Mouse (Mus musculus): ENCODE results near the gene Meox2.
"Not testable (repeated sequence)": the region's sequence is repeated elsewhere in the genome, so short reads cannot be mapped to it uniquely, and the experiment has no call there.

Meox2 gene

GRCm38 (mm10) chr12:37108390-37108738 is at the start of gene Meox2:
Gene Meox2 (plus strand): TSS chr12:37108540.
- no peak for DNase-seq (ENCODE audit: low spot score in 2 of 2)

DNA sequence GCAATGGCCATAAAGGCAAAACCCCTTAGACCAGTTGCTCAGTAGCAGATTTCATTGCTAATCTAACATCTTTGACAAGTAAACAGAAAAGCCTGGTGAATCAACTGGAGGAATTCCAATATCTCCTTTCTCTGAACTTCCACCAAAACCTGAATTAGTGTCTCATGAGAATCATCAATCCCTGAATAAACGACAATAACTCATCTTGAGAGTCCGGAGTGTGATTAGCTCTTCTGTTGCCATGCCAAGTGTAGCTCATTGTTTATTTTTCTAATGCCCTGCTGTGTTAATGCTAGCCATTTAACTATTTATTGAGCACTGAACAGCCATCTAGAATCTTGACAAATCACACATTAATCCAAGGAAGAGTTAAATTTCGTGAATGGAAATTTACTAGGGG is 35.7 kb upstream of the Meox2 start:
- DNase-seq (ENCODE audit: low spot score in 2 of 2), result no peak

GRCm38 (mm10) chr12:37077308-37077707 is 31.0 kb upstream of the Meox2 start:
- DNase-seq (ENCODE audit: low spot score in 2 of 2), result no peak

- not testable (repeated sequence) for DNase-seq (ENCODE audit: low spot score in 2 of 2)
Measured at GRCm38 (mm10) chr12:37080005-37080404, 28.3 kb upstream of the Meox2 start.

DNA sequence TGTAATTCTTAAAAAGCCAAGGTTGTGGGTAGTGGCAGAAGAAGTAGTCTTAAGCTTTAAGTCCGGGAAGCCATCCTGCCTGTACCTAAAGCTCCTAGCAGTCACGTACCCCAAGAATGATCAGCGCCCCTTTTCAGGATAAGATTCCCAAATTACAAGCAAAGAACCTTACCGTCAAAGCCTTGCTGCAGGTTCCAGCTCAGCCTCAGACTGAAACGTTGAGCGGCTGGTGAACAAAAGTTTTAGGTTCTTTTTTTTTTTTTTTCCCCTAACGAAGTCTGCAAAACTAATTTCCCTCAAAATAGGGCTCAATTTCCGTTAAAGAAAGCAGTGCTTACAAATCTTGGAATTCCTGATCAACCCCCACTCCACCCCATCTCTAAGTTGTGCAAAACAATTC is 1.8 kb upstream of the Meox2 start:
- no peak for DNase-seq (ENCODE audit: low spot score in 2 of 2)

DNA sequence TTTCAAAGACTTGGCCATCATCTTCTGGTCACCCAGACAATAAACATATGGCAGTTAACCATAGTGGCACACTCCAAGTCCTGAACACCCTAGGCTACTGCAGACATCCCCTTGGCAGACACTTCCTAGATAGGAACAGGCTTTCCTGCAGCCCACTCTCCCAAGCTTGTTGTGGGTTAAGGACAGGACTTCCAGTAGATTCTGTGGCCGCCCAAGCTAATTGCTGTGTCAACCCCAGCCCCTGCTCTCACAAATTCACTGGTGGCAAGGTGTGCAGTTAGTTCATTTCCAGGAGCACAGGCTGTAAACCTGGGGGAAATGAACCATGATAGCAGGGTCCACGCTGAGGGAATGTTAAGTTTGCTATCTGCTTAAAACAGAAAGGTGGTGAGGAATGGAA is 1.2 kb upstream of the Meox2 start:
- DNase-seq (ENCODE audit: low spot score in 2 of 2), result no peak

GRCm38 (mm10) chr12:37107713-37108389 is 489 bp upstream of the Meox2 start:
- no peak for DNase-seq (ENCODE audit: low spot score in 2 of 2)

- no peak for DNase-seq (ENCODE audit: low spot score in 2 of 2)
Measured at GRCm38 (mm10) chr12:37108819-37109473, 606 bp downstream of the Meox2 start.

- no peak for DNase-seq (ENCODE audit: low spot score in 2 of 2)
Measured at GRCm38 (mm10) chr12:37109474-37110012, 1.2 kb downstream of the Meox2 start.

DNA sequence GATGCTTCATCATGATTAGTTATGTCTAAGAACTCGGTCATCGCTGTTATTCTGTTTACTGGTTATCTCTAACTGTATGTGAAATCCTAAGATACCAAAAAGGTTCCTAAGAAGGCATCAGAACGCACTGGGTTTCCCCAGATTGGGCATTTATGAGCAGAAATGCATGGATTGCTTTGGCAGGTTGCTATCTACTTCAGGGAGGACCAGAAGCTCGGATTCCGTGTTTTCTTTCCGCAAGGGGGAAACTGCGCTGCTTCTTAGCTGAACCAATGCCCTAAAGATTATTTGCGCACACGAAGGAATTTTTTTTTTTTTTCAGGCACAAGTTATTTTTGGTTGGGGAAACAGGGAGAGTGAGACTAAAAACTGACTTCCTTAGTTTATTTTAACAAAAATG is 2.6 kb downstream of the Meox2 start:
- no peak for DNase-seq (ENCODE audit: low spot score in 2 of 2)

DNA sequence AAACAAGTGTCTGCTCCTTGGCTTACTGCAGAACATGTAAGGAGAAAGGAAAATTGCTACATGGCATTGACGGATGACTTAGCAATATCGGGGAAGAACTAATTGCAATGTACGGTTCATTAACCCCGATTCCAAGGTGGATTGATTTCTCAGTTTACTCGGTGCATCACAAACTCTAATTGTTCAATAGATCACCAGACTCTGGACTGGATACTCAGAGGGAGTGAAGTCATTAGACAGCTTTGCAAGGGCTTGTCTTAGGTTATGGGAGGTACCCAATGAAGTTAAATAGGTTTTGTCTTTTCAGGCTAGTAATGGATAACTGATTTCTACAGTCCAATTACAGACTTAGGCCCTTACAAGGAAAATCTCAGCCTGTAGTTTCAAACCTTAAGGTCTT is 10.9 kb downstream of the Meox2 start:
- DNase-seq (ENCODE audit: low spot score in 2 of 2), result no peak

DNA sequence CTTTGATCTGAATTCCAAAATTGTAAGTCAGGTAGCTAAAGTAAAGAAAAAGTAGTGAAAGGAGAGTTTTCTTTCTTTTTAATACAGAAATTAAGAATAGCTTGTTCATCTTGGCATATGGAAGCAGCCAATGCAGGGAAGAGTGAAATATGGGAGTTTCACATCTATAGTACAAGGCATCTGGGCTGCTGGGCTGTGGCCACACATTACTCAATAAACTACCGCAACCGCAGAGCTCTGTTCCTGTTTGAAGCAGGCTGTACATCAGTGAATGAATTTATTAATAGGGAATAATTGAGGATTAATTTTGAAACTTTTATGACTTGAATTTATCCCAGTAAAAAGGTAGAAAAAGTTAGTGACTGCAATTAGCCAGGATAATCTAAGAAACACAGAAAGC is 15.4 kb downstream of the Meox2 start:
- DNase-seq (ENCODE audit: low spot score in 2 of 2), result no peak

DNA sequence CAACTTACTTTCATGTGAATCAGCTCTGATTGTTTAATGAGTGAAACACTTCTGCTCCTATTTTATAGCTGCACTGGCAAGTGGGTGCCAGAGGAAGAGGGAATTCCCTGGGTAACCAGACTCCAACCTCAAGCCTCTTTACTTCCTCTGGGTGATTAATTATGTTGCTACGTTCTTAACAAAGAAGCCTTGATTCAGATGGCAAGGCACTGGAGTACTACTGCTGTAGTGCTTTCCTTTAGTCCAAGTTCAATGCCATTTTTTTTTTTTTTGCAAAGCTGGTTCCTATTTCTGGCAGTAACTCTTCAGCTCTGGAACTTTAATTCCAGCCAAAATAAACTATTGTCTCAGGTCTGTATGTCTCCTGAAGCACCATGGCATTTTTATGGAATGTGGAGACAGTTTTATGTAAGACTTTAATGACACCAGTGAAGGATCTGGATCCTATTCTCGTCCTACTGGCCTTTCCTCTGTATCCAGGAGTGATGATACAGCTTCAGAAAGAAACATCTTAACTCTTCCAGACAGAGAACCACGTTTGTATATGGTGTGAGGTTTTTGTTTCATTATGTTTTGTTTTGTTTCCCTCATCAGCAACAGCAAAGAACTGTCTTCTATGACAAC is 33.9 kb downstream of the Meox2 start:
- no peak for DNase-seq (ENCODE audit: low spot score in 2 of 2)

- DNase-seq (ENCODE audit: low spot score in 2 of 2), result no peak
Measured at GRCm38 (mm10) chr12:37143879-37144278, 35.5 kb downstream of the Meox2 start.

GRCm38 (mm10) chr12:37167742-37168141 is 59.4 kb downstream of the Meox2 start:
- DNase-seq (ENCODE audit: low spot score in 2 of 2), result no peak

GRCm38 (mm10) chr12:37173324-37173723 is 65.0 kb downstream of the Meox2 start:
- DNase-seq (ENCODE audit: low spot score in 2 of 2), result no peak

- no peak for DNase-seq (ENCODE audit: low spot score in 2 of 2)
Measured at GRCm38 (mm10) chr12:37183689-37184088, 75.3 kb downstream of the Meox2 start.

DNA sequence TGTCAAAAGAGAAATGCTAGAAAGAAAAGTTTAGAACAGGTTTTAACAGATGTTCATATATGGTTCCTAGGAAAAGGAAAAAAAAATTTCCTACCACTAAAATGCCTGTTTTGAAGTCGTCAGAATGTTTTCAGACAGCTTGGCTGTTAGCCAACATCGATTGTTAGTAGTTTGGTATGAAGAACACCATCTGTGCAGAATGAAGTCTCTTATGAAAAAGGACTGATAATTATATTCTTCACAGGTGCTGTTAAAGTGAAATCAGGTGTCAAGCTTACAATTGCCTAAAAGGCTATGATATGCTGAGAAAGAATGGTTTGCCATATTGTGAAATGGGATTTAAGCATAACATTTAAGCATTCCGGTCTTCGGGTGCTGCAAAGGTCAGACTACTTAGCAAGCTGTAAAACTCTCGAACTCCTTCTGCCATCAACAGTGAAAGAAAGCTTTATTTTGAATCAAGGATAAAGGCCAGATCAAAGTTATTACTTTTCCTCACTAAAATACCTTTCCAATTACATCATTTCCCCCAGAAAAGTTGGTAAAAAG is 80.7 kb downstream of the Meox2 start:
- DNase-seq (ENCODE audit: low spot score in 2 of 2), result no peak
